ENCODE assay signal across 9 mouse cellular contexts in the genomic region with DNA sequence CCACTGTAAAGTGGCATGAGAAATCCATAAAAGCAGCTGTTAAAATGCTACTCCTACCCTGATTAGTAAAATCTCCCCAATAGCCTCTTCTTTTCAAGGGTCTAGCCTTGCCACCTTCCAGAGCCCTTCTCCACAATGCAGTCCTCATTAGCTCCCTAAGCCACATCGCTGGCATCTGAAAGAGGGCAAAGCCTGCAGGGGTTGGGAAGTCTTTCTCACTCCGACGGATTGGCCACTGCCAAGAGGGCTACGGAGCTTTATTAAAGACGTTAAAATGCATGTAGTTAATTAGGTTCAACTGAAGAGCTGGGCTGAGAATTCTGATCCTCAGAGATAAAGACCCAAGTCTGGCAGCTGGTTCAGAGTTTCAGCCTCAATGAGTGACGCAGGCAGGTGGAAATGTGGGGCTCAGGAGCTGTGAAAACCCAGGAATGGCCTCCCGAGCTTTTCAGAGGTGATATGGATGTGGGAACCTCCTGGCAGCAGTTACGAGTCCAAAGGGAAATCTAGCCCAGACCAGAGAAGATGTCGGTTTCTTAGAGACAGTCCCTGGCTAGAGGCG. TPM values are rescaled to one million over a fixed set of nuclear protein-coding genes. Genes with fewer than 3 reads are reported as not detected.
DNase-seq lines count a peak whose midpoint lies in the region; ATAC-seq lines count a peak whose summit lies in the region.
"Had no signal": no experiment of that assay in that cellular context is flagged by ENCODE, and none has a peak within 500 bp of the region (broad histone marks: within the 10 kb centered on the region; RNA-seq: fewer than 3 reads in every experiment).

No protein-coding gene starts in this region.

- H3K4me2 ChIP-seq in heart, embryonic 15.5 days, result peak overlapping the region; percentile 7
- H3K4me2 ChIP-seq in midbrain, embryonic 13.5 days (replicated peaks), result no peak overlapping the region
- no peak overlapping the region for H3K4me2 ChIP-seq in midbrain, embryonic 11.5 days
- H3K4me2 ChIP-seq in hindbrain, embryonic 16.5 days (ENCODE audit: low read length), result no peak overlapping the region
- no peak overlapping the region for H3K4me2 ChIP-seq in stomach, embryonic 15.5 days

- H3K4me3 ChIP-seq in heart, embryonic 15.5 days, result 0 out of 2 replicates have a peak overlapping the region, but pooled peaks have one; percentile 1
- H3K4me3 ChIP-seq in midbrain, embryonic 13.5 days (replicated peaks), result no peak overlapping the region
- no peak overlapping the region for H3K4me3 ChIP-seq in midbrain, embryonic 11.5 days (ENCODE audit: low read depth, low read length)
- no peak overlapping the region for H3K4me3 ChIP-seq in hindbrain, embryonic 16.5 days (ENCODE audit: low read length)
- H3K4me3 ChIP-seq in stomach, embryonic 15.5 days (replicated peaks), result no peak overlapping the region

- no peak for DNase-seq in heart, postnatal 36 days
- no peak for DNase-seq in midbrain, embryonic 11.5 days (ENCODE audit: low spot score, missing footprints)
- DNase-seq in ovary, postnatal 14 days (ENCODE audit: low spot score), result no peak
- no peak for DNase-seq in T-cell, adult 2 months (ENCODE audit: low spot score)
- DNase-seq: thymus, adult 18-20 months had no signal

- intact Hi-C loops in heart, postnatal 36 days (cut with DNase I), result no loop called here

- peak overlapping the region; percentile 67 for H3K27ac ChIP-seq in heart, embryonic 15.5 days
- peak overlapping the region; percentile 74 for H3K27ac ChIP-seq in midbrain, embryonic 13.5 days
- no peak overlapping the region for H3K27ac ChIP-seq in midbrain, embryonic 11.5 days (ENCODE audit: low read depth, low read length)
- peak overlapping the region; percentile 75 for H3K27ac ChIP-seq in hindbrain, embryonic 16.5 days (ENCODE audit: low read depth, low read length)
- H3K27ac ChIP-seq in stomach, embryonic 15.5 days, result peak overlapping the region; percentile 42; the same call in 1 of the 2 replicates

- H3K4me1 ChIP-seq in heart, embryonic 15.5 days (replicated peaks), result peaks cover 22% of the 10 kb centered on the region
- H3K4me1 ChIP-seq in midbrain, embryonic 13.5 days (replicated peaks), result peaks cover 29% of the 10 kb centered on the region
- H3K4me1 ChIP-seq in midbrain, embryonic 11.5 days (ENCODE audit: control insufficient read depth, insufficient read depth, low read length), result no peaks in the 10 kb centered on the region; the same call in 1 of the 2 replicates
- H3K4me1 ChIP-seq in hindbrain, embryonic 16.5 days (ENCODE audit: control insufficient read depth, insufficient read depth, low read depth, low read length), result peaks cover 16% of the 10 kb centered on the region
- peaks cover 18% of the 10 kb centered on the region for H3K4me1 ChIP-seq in stomach, embryonic 15.5 days

- H3K36me3 ChIP-seq in heart, embryonic 15.5 days, result no peaks in the 10 kb centered on the region; the same call in 1 of the 2 replicates
- H3K36me3 ChIP-seq in midbrain, embryonic 13.5 days, result peaks cover 25% of the 10 kb centered on the region
- H3K36me3 ChIP-seq in midbrain, embryonic 11.5 days (ENCODE audit: control insufficient read depth, insufficient read depth, low read length), result no peaks in the 10 kb centered on the region
- H3K36me3 ChIP-seq in hindbrain, embryonic 16.5 days (ENCODE audit: control insufficient read depth, insufficient read depth, low read length), result no peaks in the 10 kb centered on the region
- H3K36me3 ChIP-seq in stomach, embryonic 15.5 days, result no peaks in the 10 kb centered on the region

- 42% methylated on average over 10 of the region's 10 CpGs for WGBS in heart, embryonic 15.5 days
- WGBS in midbrain, embryonic 13.5 days, result 32% methylated on average over 10 of the region's 10 CpGs
- WGBS in midbrain, embryonic 11.5 days, result 73% methylated on average over 10 of the region's 10 CpGs
- WGBS in hindbrain, embryonic 16.5 days, result 20% methylated on average over 10 of the region's 10 CpGs
- 65% methylated on average over 10 of the region's 10 CpGs for WGBS in stomach, embryonic 15.5 days

- H3K9me3 ChIP-seq in heart, embryonic 15.5 days (replicated peaks), result no peaks in the 10 kb centered on the region
- H3K9me3 ChIP-seq in midbrain, embryonic 13.5 days, result no peaks in the 10 kb centered on the region
- no peaks in the 10 kb centered on the region for H3K9me3 ChIP-seq in midbrain, embryonic 11.5 days (ENCODE audit: control insufficient read depth, low read length)
- no peaks in the 10 kb centered on the region for H3K9me3 ChIP-seq in hindbrain, embryonic 16.5 days (ENCODE audit: control insufficient read depth, low read length)
- H3K9me3 ChIP-seq in stomach, embryonic 15.5 days, result no peaks in the 10 kb centered on the region

- ATAC-seq in heart, embryonic 15.5 days (replicated peaks; ENCODE audit: insufficient number of reproducible peaks, insufficient read depth, low FRiP score, low read depth), result no peak
- ATAC-seq in midbrain, embryonic 13.5 days, result peak; percentile 43
- no peak for ATAC-seq in midbrain, embryonic 11.5 days (ENCODE audit: low FRiP score)
- 0 out of 2 replicates have a peak, but pooled peaks have one; percentile 28 for ATAC-seq in hindbrain, embryonic 16.5 days
- no peak for ATAC-seq in stomach, embryonic 15.5 days (ENCODE audit: insufficient read depth, low FRiP score, low read depth)

- no peaks in the 10 kb centered on the region for H3K27me3 ChIP-seq in heart, embryonic 15.5 days
- no peaks in the 10 kb centered on the region for H3K27me3 ChIP-seq in midbrain, embryonic 13.5 days
- H3K27me3 ChIP-seq in midbrain, embryonic 11.5 days (ENCODE audit: control insufficient read depth, insufficient read depth, low read length), result no peaks in the 10 kb centered on the region
- H3K27me3 ChIP-seq in hindbrain, embryonic 16.5 days (replicated peaks; ENCODE audit: control insufficient read depth, insufficient read depth, low read length), result no peaks in the 10 kb centered on the region
- H3K27me3 ChIP-seq in stomach, embryonic 15.5 days (replicated peaks), result no peaks in the 10 kb centered on the region

- no peak overlapping the region for H3K9ac ChIP-seq in heart, embryonic 15.5 days
- H3K9ac ChIP-seq in midbrain, embryonic 13.5 days (replicated peaks), result no peak overlapping the region
- no peak overlapping the region for H3K9ac ChIP-seq in midbrain, embryonic 11.5 days (ENCODE audit: low read length)
- no peak overlapping the region for H3K9ac ChIP-seq in hindbrain, embryonic 16.5 days (ENCODE audit: low read depth, low read length)
- H3K9ac ChIP-seq in stomach, embryonic 15.5 days, result no peak overlapping the region

RNA-seq across cellular contexts. Expression of gene Umps, which starts 36.8 kb away (rescaled TPM):
- polyA plus RNA-seq in heart, embryonic 15.5 days (2015; fragmentation: Nextera tagmentation; extraction: Ambion mirVana), result 23.9 and 30.7 TPM in 2 replicates
- 1 to 10 TPM; 7.9 to 8.6 TPM for total RNA-seq in heart, postnatal 36 days (2021)
- 28.5 and 29.3 TPM in 2 replicates for polyA plus RNA-seq in midbrain, embryonic 13.5 days (2015; fragmentation: Nextera tagmentation; extraction: Ambion mirVana)
- 70.8 and 72.9 TPM in 2 replicates for polyA plus RNA-seq in midbrain, embryonic 11.5 days (2014; fragmentation: Nextera tagmentation; extraction: Ambion mirVana)
- 26.0 and 27.6 TPM in 2 replicates for polyA plus RNA-seq in hindbrain, embryonic 16.5 days (2015; fragmentation: Nextera tagmentation; extraction: Ambion mirVana)
- polyA plus RNA-seq in stomach, embryonic 15.5 days (2015; fragmentation: Nextera tagmentation; extraction: Ambion mirVana), result 56.3 and 61.1 TPM in 2 replicates

Comparison
In these comparisons a context has a peak if more than half of its experiments do, and no peak if none do; other contexts are left out.
1. ATAC-seq: peak in midbrain, embryonic 13.5 days (single experiment) and hindbrain, embryonic 16.5 days (single experiment); none in heart, embryonic 15.5 days (single experiment), midbrain, embryonic 11.5 days (single experiment) and stomach, embryonic 15.5 days (single experiment).